Mouse (Mus musculus) MN1 (cell line): ENCODE data around the gene Evi5.

Experiments
- DNase-seq: peaks from one replicate; pipeline ENCODE4 v3.0.0-alpha.2; 2016; ENCODE audit warnings: low spot score

The Evi5 gene

DNA sequence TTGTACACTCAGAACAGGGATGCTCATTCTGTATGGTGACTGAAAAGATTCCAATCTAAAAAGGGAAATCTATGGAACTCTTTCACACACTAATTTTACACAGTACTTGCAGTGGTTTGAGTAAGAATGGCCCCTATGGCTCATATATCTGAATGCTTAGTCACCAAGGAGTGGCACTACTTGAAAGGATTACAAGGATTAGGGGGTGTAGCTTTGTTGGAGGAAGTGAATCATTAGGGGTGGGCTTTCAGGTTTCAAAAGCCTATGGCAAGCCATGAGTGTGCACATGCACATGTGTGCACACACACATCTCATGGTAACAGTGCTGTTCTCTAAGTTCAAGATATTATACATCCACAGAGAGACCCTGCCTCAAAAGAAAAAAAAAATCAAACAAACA is 72.3 kb downstream of the Evi5 start:
- no peak for DNase-seq

DNA sequence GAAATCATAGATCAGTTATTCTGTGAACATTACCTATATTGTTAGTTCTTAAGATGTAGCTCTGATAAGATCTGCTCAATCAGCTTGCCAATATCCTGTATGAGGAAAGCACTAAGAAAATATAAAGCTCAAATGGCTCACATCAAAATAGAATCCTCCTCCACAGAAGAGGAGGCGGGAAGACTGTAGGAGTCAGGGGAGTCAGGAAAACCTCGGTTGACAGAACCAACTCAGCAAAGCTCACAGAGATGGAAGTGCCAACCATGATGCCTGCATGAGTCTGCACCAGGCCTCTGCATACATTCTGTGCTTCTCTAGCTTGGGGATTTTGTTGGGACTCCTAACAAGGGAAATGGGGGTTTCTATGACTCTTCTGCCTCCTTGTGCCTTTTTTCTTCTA is 73.7 kb downstream of the Evi5 start:
- DNase-seq: no peak

DNA sequence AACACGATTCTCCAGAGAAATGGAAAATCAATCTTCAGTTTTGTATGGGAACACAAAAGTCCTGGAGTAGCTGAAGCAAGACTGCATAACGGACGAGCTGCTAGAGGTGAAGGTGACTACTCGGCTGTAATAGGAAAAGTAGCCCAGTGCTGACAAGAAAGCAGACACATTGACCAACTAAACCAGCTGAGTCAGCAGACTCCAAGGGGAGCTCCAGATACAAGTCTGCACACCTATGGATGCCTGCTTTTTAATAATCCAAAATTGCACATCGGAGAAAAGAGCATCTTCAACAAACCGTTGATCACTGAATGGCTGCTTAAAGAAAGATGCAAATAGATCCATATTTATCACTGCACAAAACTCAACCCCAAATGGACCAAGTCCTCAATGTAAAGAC is 76.6 kb downstream of the Evi5 start:
- DNase-seq: no peak

DNA sequence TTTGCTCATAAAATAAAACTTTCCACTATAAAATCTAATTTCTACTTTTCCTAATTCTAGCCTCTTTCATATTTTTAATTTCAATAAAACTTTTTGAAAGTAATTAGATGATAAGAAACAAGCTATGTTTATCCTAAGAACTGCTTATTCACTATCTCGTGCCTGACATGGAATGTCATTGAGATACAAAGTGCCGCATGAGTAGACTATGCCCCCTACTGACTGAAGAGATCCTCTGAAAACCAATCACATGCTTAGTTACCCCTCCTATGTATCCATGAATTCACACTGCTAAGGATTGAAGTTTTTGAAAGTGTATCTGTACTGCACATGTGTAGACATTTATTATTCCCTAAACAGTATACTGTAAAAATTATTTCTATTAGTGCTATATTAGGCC is 81.0 kb downstream of the Evi5 start:
- peak; percentile 19 for DNase-seq

DNA sequence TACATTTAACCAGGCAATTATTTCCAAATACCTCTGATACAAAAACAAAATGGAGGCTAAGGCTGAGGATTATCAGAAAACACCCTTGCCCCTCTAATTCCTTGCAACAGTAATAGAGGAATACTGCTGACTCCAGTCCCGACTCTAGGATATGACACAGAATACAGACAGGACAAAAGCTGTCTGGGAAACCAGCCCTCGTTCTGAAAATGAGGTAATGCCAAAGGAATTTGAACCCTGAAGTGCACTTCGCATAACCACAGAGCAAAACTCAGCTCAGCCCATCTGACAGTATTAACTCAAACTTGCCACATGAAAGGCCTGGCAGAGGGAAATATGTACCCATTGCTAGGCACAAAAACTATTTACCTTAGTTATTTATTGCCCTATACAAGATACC is 81.6 kb downstream of the Evi5 start:
- no peak for DNase-seq

DNA sequence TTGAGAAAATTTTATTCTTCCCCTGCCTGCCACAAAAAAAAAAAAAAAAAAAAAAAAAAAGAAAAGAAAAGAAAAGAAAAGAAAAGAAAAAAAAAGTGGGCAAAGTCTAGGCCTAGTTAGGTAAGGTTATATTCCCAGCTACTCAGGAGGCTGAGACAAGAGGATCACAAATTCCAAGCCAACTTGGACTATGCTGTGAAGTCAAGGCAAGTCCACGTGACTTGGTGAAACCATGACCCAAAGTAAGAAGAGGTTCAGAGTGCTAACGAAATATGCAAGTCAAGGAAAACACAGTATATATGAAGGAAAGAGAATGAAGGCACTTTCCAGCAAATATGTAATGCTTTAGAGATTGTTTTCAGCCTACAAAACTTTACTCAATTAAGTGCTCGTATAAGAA is 82.4 kb downstream of the Evi5 start:
- no peak for DNase-seq

DNA sequence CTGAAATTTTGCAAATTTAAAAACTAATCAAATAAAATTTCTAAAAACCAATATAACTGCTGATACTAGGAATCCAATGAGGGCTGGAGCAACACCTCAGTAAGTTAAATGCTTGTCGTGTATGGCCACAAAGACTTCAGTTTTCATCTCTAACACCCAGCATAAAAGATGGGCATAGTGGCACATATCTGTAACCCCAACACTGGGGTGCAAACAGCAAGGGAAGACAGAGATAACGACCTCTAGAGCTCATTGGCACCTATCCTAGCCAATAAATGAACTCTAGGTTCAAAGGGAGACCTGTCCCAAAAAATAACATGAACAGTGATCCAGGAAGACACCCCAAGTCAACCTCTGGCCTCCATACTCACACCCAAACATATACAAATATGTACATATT is 82.9 kb downstream of the Evi5 start:
- no peak for DNase-seq

DNA sequence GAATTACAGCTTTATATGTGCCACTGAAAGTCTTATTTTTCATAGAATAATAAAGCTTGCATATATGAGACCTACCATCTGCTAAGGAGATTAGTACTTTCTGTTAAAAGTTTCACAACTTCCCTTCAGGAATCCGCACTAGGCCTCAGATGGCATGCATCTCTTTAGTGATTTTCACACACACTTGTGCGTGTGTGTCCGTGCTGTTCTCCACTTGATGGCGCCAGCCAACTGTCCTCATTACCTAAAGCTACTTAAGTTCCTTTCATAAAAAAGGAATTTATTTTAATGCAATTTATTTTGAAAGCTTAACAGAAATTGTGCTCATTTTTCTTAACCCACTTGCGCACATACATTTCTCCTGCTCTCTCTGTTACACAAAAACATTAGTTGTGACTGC is 85.4 kb downstream of the Evi5 start:
- peak; percentile 10 for DNase-seq

DNA sequence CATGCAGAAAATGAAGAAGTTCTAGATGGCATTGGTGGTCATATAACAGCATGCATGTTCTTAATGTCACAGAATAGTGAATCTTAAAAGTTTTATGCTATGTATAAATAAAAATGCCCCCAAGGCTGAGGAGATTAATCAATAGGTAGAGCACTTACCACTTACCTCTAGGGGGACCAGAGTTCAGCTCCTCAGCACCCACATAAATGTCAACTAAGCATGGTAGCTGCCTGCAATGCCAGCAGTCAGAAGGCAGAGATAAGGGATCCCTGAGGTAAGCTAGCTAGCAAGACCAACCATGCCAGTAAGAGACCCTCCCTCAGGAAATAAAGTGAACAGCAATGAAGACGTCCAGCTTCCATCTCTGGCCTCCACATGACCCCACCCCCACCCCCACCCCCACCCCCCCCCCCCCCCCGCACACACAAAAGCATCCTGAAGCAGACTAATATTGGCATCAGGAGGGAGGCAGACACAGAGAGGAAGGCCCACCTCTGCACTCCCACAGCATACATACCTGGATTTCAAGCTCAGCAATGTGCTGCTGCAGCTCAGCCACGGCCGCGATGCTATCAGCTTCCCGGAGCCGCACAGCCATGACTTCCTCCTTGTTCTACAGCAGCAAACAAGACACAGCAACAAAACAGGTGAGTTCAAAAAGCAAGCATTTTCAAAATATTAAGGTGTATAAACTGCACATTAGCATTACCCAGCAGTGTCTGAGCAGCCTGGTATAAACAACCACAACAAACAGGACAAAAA is 87.0 kb downstream of the Evi5 start:
- DNase-seq: no peak

DNA sequence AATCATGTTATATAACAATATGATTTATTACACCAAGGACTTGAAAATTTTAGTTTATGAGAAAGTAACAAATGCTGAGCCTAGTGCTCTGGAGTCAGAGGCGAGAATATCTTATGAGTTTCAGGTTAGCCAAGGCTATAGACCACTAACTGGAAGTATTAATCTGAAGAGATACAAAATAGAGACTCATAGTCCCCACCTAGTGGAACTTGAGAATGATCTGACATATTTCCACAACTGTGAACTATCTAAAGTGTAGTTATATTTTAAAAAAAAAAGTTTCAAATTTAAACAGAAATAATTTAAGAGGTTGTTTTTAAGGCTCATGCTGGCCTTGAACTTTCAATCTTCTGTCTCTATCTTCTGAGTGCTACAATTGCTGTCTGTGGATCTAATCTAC is 92.5 kb downstream of the Evi5 start:
- DNase-seq: no peak

DNA sequence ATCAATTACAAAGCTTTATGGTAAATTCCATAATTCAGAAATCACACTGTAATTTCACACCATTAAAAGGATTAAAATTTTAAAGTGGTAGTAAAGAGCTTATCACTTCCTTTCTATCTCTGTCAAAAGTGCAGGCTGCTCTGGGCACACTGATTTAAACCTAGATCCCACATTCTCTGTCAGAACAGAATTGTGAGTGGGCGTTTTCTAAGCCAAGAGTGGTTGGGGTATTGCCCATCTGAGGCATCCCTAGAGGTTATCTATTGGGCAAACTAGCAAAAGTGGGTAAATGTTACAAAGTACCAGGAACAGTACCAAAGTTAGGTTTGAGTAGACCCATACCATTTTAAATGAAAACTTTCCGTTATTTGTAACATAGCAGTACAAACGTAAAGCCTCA is 96.1 kb downstream of the Evi5 start:
- no peak for DNase-seq

DNA sequence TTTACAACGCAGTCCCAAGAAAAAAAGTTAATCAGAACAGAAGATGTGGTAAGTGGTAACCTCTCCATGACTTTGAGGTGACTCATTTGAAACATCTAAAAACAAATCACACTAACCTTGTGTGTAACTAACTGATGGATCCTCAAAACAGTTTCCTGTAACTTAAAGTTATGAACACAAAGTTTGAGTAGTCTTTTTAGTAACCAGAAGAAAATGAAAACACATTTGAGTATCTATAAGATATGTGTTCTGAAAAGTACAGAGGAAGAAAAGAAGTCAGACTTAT is 97.4 kb downstream of the Evi5 start:
- DNase-seq: no peak

DNA sequence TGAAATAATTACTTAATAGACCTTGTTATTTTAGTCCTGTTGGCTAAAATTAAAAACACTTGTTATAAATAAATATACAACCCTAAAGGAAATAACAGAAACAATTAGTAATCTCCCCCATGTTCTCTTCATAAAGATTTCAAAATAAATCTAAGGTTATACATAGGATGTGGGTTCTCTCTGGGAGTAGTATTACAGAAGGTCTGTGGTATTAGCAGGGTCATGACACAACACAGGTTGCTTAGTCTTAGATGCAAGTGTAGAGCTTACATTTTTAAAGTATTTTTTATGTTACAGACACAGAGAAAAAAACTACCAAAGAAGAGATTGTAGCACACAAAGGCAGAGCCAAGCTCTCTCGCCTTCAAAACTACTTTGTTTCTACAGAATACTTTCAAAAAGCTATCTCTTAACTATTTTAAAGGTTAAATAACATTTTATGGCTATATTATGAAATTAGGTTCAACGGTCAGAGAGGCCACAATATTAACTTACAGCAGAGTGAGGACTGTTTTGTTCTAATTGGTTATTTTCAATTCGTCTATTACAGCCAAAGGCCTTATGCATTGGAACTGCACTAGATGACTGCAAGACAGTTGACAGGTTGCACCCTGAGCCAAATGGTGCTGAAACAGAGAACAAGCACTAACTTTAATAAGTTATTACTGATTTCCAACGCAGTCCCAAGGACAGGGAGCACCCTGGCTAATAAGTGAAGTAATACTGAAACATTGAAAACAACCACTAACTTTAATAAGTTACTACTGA is 97.9 kb downstream of the Evi5 start:
- DNase-seq: no peak

DNA sequence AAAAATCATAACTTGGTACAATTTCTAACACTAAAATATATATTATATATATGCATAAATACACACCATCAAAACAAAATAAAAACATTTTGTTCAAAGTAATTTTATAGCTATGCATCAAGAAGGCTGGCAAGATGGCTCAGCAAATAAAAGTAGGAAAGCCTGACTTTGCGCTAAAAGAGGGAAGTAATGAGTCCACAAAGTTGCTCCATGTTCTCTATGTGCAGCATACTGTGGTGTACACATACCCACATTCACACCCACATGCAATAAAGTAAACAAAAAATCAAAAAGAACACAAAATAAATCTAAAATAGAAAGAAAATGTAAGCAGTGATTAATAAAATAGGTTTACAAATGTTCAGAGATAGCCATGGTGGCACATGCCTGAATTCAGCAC is 99.0 kb downstream of the Evi5 start:
- no peak for DNase-seq

DNA sequence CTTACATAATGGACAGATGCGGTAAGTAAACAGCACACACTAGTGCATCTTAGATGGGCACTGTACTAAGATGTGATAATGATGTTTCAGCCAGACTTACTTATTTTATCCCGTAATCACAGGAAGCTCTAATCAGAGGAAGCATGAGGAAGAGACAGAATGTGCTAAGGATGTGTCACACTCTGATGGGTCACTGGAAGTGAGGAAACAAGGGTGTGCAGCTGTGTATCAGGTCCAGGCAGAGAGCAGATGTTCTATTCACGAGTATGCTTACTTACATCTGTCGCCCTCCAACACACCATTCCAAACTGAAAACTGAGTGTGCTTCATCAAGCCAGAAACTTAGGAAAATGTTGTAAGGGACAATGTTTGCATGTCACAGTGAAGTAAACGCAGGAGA is 102.9 kb downstream of the Evi5 start:
- no peak for DNase-seq

DNA sequence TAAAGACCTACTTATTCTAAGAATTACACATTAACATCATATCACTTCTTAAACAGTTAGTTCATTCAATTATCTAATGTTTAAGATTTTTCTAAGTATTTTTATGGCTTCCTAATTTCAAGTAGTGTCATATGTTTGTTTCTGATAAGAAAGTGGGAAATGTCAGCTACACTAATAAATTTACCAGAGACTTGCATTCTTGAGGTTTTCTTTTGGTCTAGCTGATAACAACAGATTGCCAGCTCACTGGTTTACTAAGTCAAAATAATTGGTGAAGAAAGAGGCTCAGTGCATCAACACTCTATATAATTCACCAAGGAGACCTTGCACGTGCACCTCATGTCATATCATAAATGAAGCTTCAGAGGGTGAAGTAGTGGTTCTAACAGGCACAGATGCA is 106.7 kb downstream of the Evi5 start:
- no peak for DNase-seq

DNA sequence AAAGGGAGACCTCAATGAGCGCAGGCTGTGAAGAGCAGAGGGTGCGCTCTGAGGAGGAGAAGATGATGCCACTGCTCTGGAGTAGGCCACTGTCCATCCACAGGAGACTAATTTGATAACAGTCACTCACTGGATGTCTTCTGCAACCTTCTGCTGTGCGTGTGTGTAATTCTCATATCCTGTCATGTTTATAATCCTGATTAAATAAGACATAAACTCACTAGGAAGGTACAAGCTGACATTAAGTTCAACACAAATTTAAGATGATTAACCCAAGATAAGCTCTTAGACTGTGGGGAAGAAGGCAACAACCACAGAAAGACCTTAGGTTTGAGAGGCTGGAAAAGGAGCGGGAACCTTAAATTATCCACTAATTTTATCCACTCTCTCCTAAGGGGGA is 109.0 kb downstream of the Evi5 start:
- no peak for DNase-seq

DNA sequence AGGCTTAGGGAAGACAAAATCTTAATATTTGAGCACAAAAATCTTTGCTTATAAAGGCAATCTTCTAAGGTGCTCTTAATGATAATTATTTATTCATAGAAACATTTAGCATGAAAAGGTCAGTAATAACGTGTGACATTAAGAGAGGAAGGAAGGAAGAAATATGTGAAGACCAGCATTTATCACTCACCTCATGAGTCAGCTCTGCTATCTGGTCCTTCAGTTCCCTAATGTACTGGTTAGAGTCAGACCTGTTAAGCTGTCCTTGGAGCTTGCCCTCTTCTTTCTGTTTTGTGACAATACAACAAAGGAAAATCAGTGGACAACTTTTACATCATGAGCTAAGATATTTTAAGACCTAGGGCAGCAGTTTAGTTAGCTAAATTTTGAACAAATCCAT is 110.4 kb downstream of the Evi5 start:
- no peak for DNase-seq

DNA sequence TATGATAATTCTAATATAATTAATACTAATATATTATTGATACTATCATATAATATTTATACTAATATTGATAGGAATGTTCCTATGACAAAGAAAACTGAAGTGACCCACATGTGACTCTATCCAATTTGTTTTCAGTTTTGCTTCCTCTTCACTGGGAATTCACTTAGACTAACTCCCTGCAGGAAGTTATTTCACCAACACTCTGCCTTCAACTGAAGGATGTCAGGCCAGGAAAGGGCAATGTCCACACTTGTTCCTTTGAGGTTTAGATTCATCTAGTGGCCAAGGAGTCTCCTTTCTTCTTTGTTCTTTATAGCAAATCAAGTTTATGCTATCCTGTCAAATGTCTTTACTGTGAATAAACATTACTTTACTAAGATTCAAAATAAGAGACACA is 111.2 kb downstream of the Evi5 start:
- no peak for DNase-seq

DNA sequence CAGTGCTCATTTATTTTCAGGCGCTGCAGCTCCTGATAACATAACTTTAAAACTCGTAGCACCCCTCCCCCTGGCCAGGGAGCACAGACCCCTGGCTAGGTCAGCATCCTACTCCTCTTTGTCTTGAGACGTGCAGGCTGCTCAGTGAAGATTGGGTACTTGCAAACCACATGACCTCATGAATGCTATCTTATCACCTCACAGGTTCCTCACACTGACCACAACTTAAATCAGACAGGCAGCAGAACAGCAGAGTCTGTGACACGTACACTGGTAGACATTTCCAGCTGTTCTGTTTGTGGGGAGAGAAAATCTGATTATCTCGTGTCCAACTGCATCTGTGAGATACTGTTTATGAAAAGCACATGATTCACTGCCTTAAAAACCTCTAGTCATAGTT is 115.8 kb downstream of the Evi5 start:
- peak; percentile 39 for DNase-seq

DNA sequence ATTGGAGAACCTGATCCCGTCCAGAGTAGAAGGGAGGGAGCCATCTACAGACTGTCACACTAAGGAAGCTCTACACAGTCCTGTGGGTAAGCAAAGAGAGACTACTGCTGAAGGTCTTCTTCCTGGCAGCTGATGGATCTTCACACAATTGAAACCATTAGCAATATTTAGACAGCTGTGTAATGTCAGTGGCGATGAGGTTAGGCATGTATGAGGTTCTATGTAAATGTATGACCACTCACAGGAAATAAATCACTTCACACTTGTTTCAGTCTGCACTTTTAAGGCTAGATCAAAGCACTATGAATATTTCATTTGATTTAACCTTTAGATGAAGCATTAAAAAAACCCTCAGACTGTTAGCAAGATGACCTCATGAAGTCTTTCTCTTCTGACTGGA is 118.8 kb downstream of the Evi5 start:
- peak; percentile 31 for DNase-seq

DNA sequence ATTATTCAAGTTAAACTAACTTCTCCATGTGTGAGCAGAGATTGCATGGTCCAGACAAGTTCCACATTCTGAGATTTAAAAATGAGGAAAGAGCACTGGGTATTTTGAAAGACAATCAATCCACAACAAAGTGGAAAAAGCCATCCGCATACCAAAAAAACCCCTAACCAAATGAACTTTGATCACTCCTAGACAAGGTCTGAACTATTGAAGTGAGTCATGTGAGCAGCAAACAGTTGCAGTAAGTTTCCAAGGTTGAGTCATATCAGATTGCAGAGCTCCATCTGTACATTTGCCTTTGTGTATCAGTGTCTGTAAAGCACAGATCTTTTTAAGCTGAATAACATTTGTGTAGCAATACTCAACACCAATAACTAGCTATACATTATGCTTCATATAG is 120.2 kb downstream of the Evi5 start:
- no peak for DNase-seq

DNA sequence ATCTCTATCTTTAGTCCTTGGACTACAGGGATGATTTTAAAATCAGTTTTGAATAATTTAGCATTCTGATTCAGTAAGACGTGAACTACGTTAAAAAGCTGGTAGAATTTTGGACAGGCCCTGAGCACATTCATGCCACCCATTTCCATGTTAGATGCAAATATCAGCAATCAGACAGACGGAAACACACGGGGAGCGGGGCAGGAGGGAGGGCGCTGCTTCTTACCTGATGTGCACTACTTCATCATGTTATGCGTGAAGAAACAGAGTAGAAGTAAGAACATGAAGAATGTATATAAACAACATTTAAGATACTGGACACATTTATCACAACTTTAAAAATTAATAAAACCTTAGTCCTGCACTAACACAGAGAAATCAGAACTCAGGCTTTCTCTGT is 121.3 kb downstream of the Evi5 start:
- DNase-seq: no peak

DNA sequence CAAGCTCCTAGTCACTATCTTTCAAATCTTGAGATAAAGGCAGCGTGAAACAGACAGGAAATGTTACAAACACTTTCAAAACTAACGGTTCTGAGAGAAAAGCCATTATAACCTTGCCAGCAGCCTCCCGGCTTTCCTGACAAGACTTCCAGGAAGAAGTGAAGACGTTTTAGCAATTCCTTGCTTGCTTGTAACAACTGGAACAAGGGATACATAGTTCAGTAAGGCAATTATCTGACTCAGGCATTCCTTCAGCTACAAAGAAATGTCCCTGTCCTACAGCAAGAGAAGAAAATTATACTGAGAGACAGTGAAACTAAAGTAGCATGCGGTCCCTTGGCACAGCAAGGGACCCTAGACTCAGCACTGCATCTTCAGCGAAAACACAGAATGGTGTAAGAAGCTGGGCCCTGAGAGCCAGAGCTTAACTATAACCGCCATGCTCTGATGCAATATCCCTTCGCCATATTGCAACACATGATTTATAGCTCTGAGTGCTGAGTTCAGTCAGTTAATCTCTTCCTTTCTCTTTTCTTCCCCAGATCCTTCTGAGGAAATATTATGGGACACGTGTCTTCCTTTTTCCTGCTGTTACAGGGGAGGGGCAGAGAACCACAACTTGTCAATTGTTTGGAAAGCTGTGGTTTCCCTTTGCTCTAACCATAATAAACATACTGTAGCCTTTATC is 125.5 kb downstream of the Evi5 start:
- peak; percentile 78 for DNase-seq
